Mouse (Mus musculus) heart, postnatal 0 days (tissue): Measurements from ENCODE around the gene Plxna2. TPM values are rescaled to one million over a fixed set of nuclear protein-coding genes. Genes with fewer than 3 reads are reported as not detected.
A peak's percentile ranks its signal among the peaks of the same experiment; 100 is the strongest.

Source experiments
- ATAC-seq: fragments of 200-750 bp; cut with Nextera tagmentation; 2 replicates; pipeline ENCODE4 v1.8.0; 2017; ENCODE audit warnings: low read depth, moderate number of reproducible peaks, moderate library complexity; ENCODE audit not compliant: insufficient read depth
- DNase-seq: peaks from one replicate; pipeline ENCODE4 v3.0.0-alpha.2; 2016; ENCODE audit warnings: low spot score
- H3K27ac ChIP-seq: fragments of 300-500 bp; sonication (generic); 2 replicates; pipeline ENCODE4 v1.5.1; 2014; ENCODE audit warnings: low read depth, mild to moderate bottlenecking
- H3K27me3 ChIP-seq: fragments of 300-500 bp; sonication (generic); 2 replicates; pipeline ENCODE4 v1.6.1; 2014; ENCODE audit warnings: low read length, mixed read lengths; ENCODE audit not compliant: control insufficient read depth, insufficient read depth
- H3K36me3 ChIP-seq: fragments of 300-500 bp; sonication (generic); replicated peaks from 2 replicates; pipeline ENCODE4 v1.6.1; 2014; ENCODE audit warnings: low read length, mixed read lengths; ENCODE audit not compliant: control insufficient read depth, insufficient read depth
- H3K4me1 ChIP-seq: fragments of 300-500 bp; sonication (generic); 2 replicates; pipeline ENCODE4 v1.6.1; 2014; ENCODE audit warnings: antibody characterized with exemption; ENCODE audit not compliant: control insufficient read depth, insufficient read depth
- H3K4me2 ChIP-seq: fragments of 300-500 bp; sonication (generic); 2 replicates; pipeline ENCODE4 v1.6.1; 2014; ENCODE audit warnings: low read depth, mild to moderate bottlenecking, low read length, moderate library complexity
- H3K4me3 ChIP-seq: fragments of 300-500 bp; sonication (generic); 2 replicates; pipeline ENCODE4 v1.5.1; 2014; ENCODE audit warnings: low read depth, low read length
- H3K9ac ChIP-seq: fragments of 300-500 bp; sonication (generic); replicated peaks from 2 replicates; pipeline ENCODE4 v1.6.1; 2014; ENCODE audit warnings: low read depth, low read length, mixed read lengths
- H3K9me3 ChIP-seq: fragments of 300-500 bp; sonication (generic); replicated peaks from 2 replicates; pipeline ENCODE4 v1.6.1; 2016; ENCODE audit warnings: low read length; ENCODE audit not compliant: control insufficient read depth
- CTCF ChIP-seq: IDR thresholded peaks from 2 replicates; pipeline ENCODE4 v1.5.1; 2016; ENCODE audit warnings: antibody characterized with exemption, control low read depth, low read depth
- EP300 ChIP-seq: IDR thresholded peaks from 2 replicates; pipeline ENCODE4 v1.6.1; 2016; ENCODE audit warnings: antibody characterized with exemption, low read depth
- WGBS: fragments of 180-500 bp; shearing (Covaris S2); extraction: QIAGEN DNeasy Blood & Tissue Kit; methylation state at CpG from one replicate; pipeline ENCODE4 v1.1.7; 2014; 5-methylcytosine and 5-hydroxymethylcytosine counted together
- polyA plus RNA-seq: library from polyadenylated mRNA; unstranded; fragments of >200 nt; fragmentation: Nextera tagmentation; extraction: Ambion mirVana; gene quantifications from 2 replicates; pipeline ENCODE4 v1.2.1, GENCODE M21; 2015
- total RNA-seq: library from RNA; depleted of rRNA; stranded (reverse); fragments of >200 nt; gene quantifications from 2 replicates; pipeline ENCODE4 v1.2.3, GENCODE M21; 2014; ENCODE audit warnings: low replicate concordance

Gene Plxna2
- total and polyA plus RNA-seq, 2 experiments from 2014 or later = 4.0 to 14.4 TPM

DNA sequence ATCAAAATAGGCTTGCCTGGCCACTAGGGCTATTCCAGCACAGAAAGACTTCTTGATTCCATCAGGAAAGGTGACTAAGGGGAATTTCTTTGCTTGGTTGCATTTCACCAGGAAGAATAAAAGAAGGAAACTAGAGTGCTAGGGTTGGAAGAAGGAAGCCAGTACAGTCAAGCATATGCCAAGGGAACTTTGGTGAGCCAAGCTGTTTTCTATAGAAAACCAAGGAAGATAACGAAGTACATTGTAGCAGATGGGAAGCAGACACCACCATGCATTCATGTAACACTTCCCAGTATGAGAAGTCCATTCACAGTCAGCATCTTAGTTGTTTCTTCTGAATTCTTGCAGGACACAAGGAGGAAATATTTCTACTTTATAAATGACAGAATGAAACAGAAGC is 5.4 kb upstream of the Plxna2 start:
- whole genome bisulfite sequencing = 66% methylated on average over 1 of the region's 1 CpGs
- Histone ChIP-seq H3K4me1 (peaks cover 22% of the 10 kb centered on the region; the same call in 1 of the 2 replicates), H3K27me3 (no peaks in the 10 kb centered on the region), H3K27ac (no peak overlapping the region), H3K36me3 (no peaks in the 10 kb centered on the region), H3K9me3 (no peaks in the 10 kb centered on the region), H3K4me2 (no peak overlapping the region), H3K4me3 (no peak overlapping the region), H3K9ac (no peak overlapping the region)
- ATAC-seq (no peak), DNase-seq (no peak)
- TF ChIP-seq EP300 = no peak
- TF ChIP-seq CTCF = no peak

DNA sequence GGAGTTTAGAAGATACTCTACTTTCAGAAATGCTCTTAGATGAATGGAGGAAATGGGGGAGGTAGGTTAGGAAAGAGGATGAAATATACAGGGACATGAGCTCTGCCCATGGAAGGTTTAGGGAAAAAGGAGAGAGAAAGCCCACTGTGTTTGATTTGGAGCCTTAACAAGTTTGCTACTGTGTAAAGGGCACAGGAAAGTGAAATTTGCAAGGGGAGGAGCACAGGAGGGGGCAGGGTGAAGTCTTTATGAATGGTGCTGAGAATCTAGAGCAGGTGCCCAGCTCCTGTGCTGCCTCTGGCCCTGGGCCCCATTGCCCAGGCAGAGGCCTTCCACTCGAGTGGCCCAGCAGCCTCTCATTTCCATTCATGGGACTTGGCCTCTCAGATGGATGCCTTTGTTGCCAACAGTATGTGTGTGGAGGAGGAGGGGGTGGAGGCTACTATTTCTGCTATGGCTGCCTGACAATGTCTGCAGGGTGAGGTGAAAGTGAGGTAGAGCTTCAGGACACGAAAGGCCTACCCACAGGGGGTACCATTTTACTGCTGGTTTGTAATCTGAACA is 4.7 kb upstream of the Plxna2 start:
- 33% methylated on average over 2 of the region's 2 CpGs for WGBS
- H3K4me3 ChIP-seq = no peak overlapping the region
- ATAC-seq (peak; percentile 11; the same call in 1 of the 2 replicates), DNase-seq (no peak)
- no peaks in the 10 kb centered on the region for H3K9me3 ChIP-seq
- TF ChIP-seq CTCF (no peak), EP300 (no peak)
- H3K27me3 ChIP-seq = no peaks in the 10 kb centered on the region
- peak overlapping the region; percentile 27; the same call in 1 of the 2 replicates for H3K27ac ChIP-seq
- H3K4me1 ChIP-seq = peaks cover 22% of the 10 kb centered on the region; the same call in 1 of the 2 replicates
- H3K36me3 ChIP-seq = no peaks in the 10 kb centered on the region
- H3K9ac ChIP-seq = no peak overlapping the region
- no peak overlapping the region for H3K4me2 ChIP-seq

DNA sequence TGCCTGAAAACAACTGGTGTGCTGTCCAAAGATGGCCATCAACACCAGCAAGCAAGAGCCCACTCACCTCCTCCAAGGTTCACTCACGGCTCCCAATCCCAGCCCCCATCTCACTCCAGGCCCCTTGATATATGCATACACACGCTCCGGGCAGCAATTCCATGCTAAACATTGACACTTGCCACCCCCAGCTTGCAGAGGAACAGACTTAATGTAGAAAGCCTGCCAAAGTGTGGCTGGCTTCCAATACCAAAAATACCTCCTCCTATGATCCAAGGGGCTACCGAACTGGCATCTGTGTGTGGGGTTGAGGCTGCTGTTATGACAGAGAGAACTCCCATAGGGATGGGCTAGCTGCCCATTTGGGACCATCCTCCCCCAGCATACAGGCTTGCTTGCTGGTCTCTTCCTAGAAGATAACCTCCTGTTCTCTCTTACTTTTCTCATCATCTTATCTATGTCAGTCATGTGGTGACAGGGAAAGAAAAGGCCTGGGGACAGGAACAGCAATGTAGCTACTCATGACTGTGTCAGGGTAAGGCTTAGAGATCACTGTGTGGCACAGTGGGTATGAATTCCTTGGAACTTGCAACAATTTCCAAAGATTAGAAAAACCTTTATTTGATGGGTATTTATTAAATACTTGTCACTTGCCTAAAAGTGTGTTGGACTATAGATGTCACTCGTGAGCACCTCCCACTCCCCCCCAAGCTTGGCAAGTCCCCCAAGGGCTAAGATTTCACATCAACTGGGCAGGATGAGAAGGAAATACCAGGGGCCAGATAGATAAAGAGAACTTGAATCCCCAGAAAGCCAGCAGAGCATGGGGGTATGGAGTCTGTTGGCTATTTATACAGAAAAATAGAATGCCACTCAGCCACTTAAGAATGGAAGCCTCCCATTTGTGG is 3.8 kb upstream of the Plxna2 start:
- no peak for ATAC-seq
- WGBS = 34% methylated on average over 5 of the region's 5 CpGs
- TF ChIP-seq EP300 (no peak), CTCF (no peak)
- H3K4me1 ChIP-seq = peaks cover 22% of the 10 kb centered on the region; the same call in 1 of the 2 replicates
- H3K4me3 ChIP-seq = no peak overlapping the region
- H3K36me3 ChIP-seq = no peaks in the 10 kb centered on the region
- DNase-seq = no peak
- H3K27me3 ChIP-seq = no peaks in the 10 kb centered on the region
- H3K9me3 ChIP-seq = no peaks in the 10 kb centered on the region
- H3K9ac ChIP-seq = no peak overlapping the region
- H3K27ac ChIP-seq = peak overlapping the region; percentile 27; the same call in 1 of the 2 replicates
- no peak overlapping the region for H3K4me2 ChIP-seq

DNA sequence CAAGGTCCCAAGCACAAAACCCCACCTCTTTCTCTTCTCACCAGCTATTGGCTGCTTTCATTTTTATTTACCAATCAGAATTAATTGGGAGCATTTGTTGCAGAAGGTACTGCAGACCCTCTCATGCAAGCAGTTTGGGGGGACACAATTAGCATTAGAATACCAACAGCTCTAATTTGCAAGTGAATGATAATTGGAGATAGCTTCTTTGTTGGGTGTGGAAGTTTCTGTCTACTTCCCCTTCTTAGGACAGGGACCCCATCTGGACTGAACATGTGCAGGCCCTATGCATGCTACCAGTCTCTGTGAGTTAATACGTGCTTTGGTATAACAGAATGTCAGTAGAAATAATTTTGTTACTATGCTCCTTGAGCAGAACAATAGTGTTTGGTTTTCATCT is 1.9 kb upstream of the Plxna2 start:
- DNase-seq = no peak
- H3K4me3 ChIP-seq = no peak overlapping the region
- H3K4me1 ChIP-seq = peaks cover 20% of the 10 kb centered on the region
- TF ChIP-seq EP300 = no peak
- no peak for TF ChIP-seq CTCF
- no peaks in the 10 kb centered on the region for H3K27me3 ChIP-seq
- no peaks in the 10 kb centered on the region for H3K9me3 ChIP-seq
- H3K4me2 ChIP-seq = no peak overlapping the region
- H3K27ac ChIP-seq = no peak overlapping the region
- 89% methylated on average over 1 of the region's 1 CpGs for WGBS
- ATAC-seq = no peak
- H3K36me3 ChIP-seq = no peaks in the 10 kb centered on the region
- no peak overlapping the region for H3K9ac ChIP-seq

DNA sequence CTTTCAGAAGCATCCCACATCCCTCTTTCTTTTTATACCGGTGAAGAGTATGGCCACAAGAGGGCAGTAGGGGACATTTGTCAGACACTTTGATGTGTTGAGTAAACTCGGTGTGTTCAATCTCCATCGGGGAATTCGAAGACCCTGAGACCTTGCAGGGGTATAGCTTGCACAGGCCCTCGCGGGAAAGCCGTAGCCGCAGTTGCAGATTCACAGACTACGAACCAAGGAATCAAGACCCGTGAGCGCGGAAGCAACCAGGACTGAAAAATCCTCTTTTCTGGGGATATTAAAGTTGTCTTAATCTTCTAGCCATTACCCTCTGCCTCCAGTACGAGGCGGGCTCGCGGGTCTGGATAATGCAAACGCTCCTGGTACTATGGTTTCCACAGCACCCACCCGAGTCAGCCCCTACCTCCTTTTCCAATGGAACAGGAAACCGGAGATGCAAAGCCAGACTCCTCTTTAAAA is 858 bp downstream of the Plxna2 start:
- H3K4me2 ChIP-seq = peak overlapping the region; percentile 96
- no peaks in the 10 kb centered on the region for H3K36me3 ChIP-seq
- H3K4me3 ChIP-seq = peak overlapping the region; percentile 92
- TF ChIP-seq CTCF (peak; percentile 74), EP300 (no peak)
- DNase-seq (peak; percentile 80), ATAC-seq (peak; percentile 24; the same call in 1 of the 2 replicates)
- peaks cover 32% of the 10 kb centered on the region for H3K4me1 ChIP-seq
- H3K9me3 ChIP-seq = no peaks in the 10 kb centered on the region
- no peaks in the 10 kb centered on the region for H3K27me3 ChIP-seq
- 2% methylated on average over 19 of the region's 19 CpGs for WGBS
- H3K27ac ChIP-seq = peak overlapping the region; percentile 90
- H3K9ac ChIP-seq = peak overlapping the region; percentile 74
